Mouse (Mus musculus) myocyte (in vitro differentiated cells): ENCODE measurements at regions not wholly inside any gene's neighbourhood (a gene's known extent, or its start where the extent isn't known, plus 50 kb on each side); places are given as distances from the start of the nearest gene placed in this dataset.

Experiments
- H3K27me3 ChIP-seq: one replicate; pipeline ENCODE4 v1.6.1; 2011; ENCODE audit not compliant: control insufficient read depth, insufficient read depth, insufficient read length
- H3K36me3 ChIP-seq: one replicate; pipeline ENCODE4 v1.6.1; 2011; ENCODE audit not compliant: control insufficient read depth, insufficient read depth
- H3K4me2 ChIP-seq: one replicate; pipeline ENCODE4 v1.6.1; 2011; ENCODE audit warnings: low read depth, control low read depth
- H3K4me3 ChIP-seq: one replicate; pipeline ENCODE4 v1.5.1; 2011; ENCODE audit warnings: mild to moderate bottlenecking, control low read depth, moderate library complexity
- H3K79me2 ChIP-seq: one replicate; pipeline ENCODE4 v1.6.1; 2011; ENCODE audit not compliant: control insufficient read depth, insufficient read depth
- H3ac ChIP-seq: one replicate; pipeline ENCODE4 v1.6.1; 2011; ENCODE audit not compliant: control insufficient read depth, insufficient read length
- CEBPB ChIP-seq: IDR thresholded peaks from 2 replicates; pipeline ENCODE4 v1.6.1; 2011; ENCODE audit warnings: mild to moderate bottlenecking, moderate library complexity; ENCODE audit not compliant: poor library complexity, insufficient read depth, severe bottlenecking
- E2F4 ChIP-seq: IDR thresholded peaks from one replicate; pipeline ENCODE4 v1.6.1; 2011; ENCODE audit warnings: mild to moderate bottlenecking, control low read depth, moderate library complexity; ENCODE audit not compliant: insufficient read depth
- MAX ChIP-seq: IDR thresholded peaks from one replicate; pipeline ENCODE4 v1.6.1; 2011; ENCODE audit warnings: low read depth, mild to moderate bottlenecking, control low read depth
- MYOD1 ChIP-seq, 3 experiments: IDR thresholded peaks; one replicate each; pipeline ENCODE4 v1.6.1; 2011; ENCODE audit warnings: control low read depth in 2 of 3, low read depth in 2 of 3, mild to moderate bottlenecking in 2 of 3, moderate library complexity in 1 of 3; ENCODE audit not compliant: insufficient read length in 2 of 3, control insufficient read depth in 1 of 3
- MYOG ChIP-seq, 3 experiments: IDR thresholded peaks; one replicate each; pipeline ENCODE4 v1.6.1; 2011; ENCODE audit warnings: control low read depth in 2 of 3, low read depth in 2 of 3, mild to moderate bottlenecking in 2 of 3; ENCODE audit not compliant: insufficient read length in 2 of 3, control insufficient read depth in 1 of 3, insufficient read depth in 1 of 3
- POLR2A ChIP-seq: IDR thresholded peaks from one replicate; pipeline ENCODE4 v1.6.1; 2011; ENCODE audit warnings: low read depth, mild to moderate bottlenecking, control low read depth, moderate library complexity; ENCODE audit not compliant: insufficient read length
- POLR2AphosphoS2 ChIP-seq: IDR thresholded peaks from one replicate; pipeline ENCODE4 v1.6.1; 2011; ENCODE audit warnings: low read depth, control low read depth; ENCODE audit not compliant: insufficient read length
- REST ChIP-seq: IDR thresholded peaks from one replicate; pipeline ENCODE4 v1.6.1; 2011; ENCODE audit warnings: mild to moderate bottlenecking, control low read depth, moderate library complexity; ENCODE audit not compliant: insufficient read depth, insufficient read length
- SRF ChIP-seq: IDR thresholded peaks from one replicate; pipeline ENCODE4 v1.6.1; 2011; ENCODE audit warnings: low read depth; ENCODE audit not compliant: control insufficient read depth, insufficient read length
- TCF12 ChIP-seq: IDR thresholded peaks from one replicate; pipeline ENCODE4 v1.6.1; 2011; ENCODE audit warnings: mild to moderate bottlenecking, control low read depth; ENCODE audit not compliant: poor library complexity, insufficient read depth, severe bottlenecking
- TCF3 ChIP-seq: IDR thresholded peaks from one replicate; pipeline ENCODE4 v1.6.1; 2011; ENCODE audit warnings: low read depth, control low read depth; ENCODE audit not compliant: insufficient read length
- USF1 ChIP-seq: IDR thresholded peaks from one replicate; pipeline ENCODE4 v1.6.1; 2011; ENCODE audit warnings: low read depth, mild to moderate bottlenecking, control low read depth, moderate library complexity

- no peak overlapping the region for H3K4me2 ChIP-seq
- TF ChIP-seq POLR2AphosphoS2 (no peak), MYOD1 (IDR thresholded peaks at IDR 0.05; ENCODE audit: control insufficient read depth in 1 of 3, insufficient read length in 2 of 3, low read depth in 2 of 3) (no peak), E2F4 (no peak), CEBPB (no peak), MAX (no peak), SRF (no peak), TCF12 (no peak), TCF3 (no peak), POLR2A (no peak), MYOG (IDR thresholded peaks at IDR 0.05; ENCODE audit: control insufficient read depth in 1 of 3, insufficient read depth in 1 of 3, insufficient read length in 2 of 3, low read depth in 2 of 3) (no peak), USF1 (no peak), REST (no peak)
- no peaks in the 10 kb centered on the region for H3K79me2 ChIP-seq
- H3ac ChIP-seq: no peak overlapping the region
- H3K27me3 ChIP-seq: no peaks in the 10 kb centered on the region
- no peak overlapping the region for H3K4me3 ChIP-seq
- H3K36me3 ChIP-seq: no peaks in the 10 kb centered on the region
These were observed 579.7 kb upstream of the Id2 start for GRCm38 (mm10) chr12:25676631-25677030.

- Histone ChIP-seq H3ac (no peak overlapping the region), H3K79me2 (no peaks in the 10 kb centered on the region), H3K4me2 (no peak overlapping the region), H3K27me3 (no peaks in the 10 kb centered on the region), H3K4me3 (no peak overlapping the region), H3K36me3 (no peaks in the 10 kb centered on the region)
- no peak for TF ChIP-seq MYOG (IDR thresholded peaks at IDR 0.05; ENCODE audit: control insufficient read depth in 1 of 3, insufficient read depth in 1 of 3, insufficient read length in 2 of 3, low read depth in 2 of 3)
- no peak for TF ChIP-seq MYOD1 (IDR thresholded peaks at IDR 0.05; ENCODE audit: control insufficient read depth in 1 of 3, insufficient read length in 2 of 3, low read depth in 2 of 3)
- no peak for TF ChIP-seq POLR2A
- TF ChIP-seq SRF: no peak
- TF ChIP-seq E2F4: no peak
- no peak for TF ChIP-seq TCF12
These were observed 571.4 kb upstream of the Id2 start for GRCm38 (mm10) chr12:25668336-25668735.

- Histone ChIP-seq H3K4me2 (no peak overlapping the region), H3K36me3 (no peaks in the 10 kb centered on the region), H3K79me2 (no peaks in the 10 kb centered on the region), H3ac (no peak overlapping the region), H3K27me3 (no peaks in the 10 kb centered on the region), H3K4me3 (no peak overlapping the region)
- TF ChIP-seq MYOD1 (IDR thresholded peaks at IDR 0.05; ENCODE audit: control insufficient read depth in 1 of 3, insufficient read length in 2 of 3, low read depth in 2 of 3) (no peak), POLR2A (no peak), POLR2AphosphoS2 (no peak), TCF3 (no peak), CEBPB (no peak), E2F4 (no peak), TCF12 (no peak), REST (no peak), SRF (no peak), USF1 (no peak), MAX (no peak), MYOG (IDR thresholded peaks at IDR 0.05; ENCODE audit: control insufficient read depth in 1 of 3, insufficient read depth in 1 of 3, insufficient read length in 2 of 3, low read depth in 2 of 3) (no peak)
These were observed 557.5 kb upstream of the Id2 start for GRCm38 (mm10) chr12:25654456-25654855.

- Histone ChIP-seq H3K4me3 (no peak overlapping the region), H3K4me2 (no peak overlapping the region), H3K27me3 (no peaks in the 10 kb centered on the region), H3K79me2 (no peaks in the 10 kb centered on the region), H3K36me3 (no peaks in the 10 kb centered on the region), H3ac (no peak overlapping the region)
- TF ChIP-seq TCF12 (no peak), USF1 (no peak), REST (no peak), MYOG (IDR thresholded peaks at IDR 0.05; ENCODE audit: control insufficient read depth in 1 of 3, insufficient read depth in 1 of 3, insufficient read length in 2 of 3, low read depth in 2 of 3) (no peak), POLR2A (no peak), TCF3 (no peak), MAX (no peak), SRF (no peak), MYOD1 (IDR thresholded peaks at IDR 0.05; ENCODE audit: control insufficient read depth in 1 of 3, insufficient read length in 2 of 3, low read depth in 2 of 3) (no peak), E2F4 (no peak), CEBPB (no peak), POLR2AphosphoS2 (no peak)
These were observed 553.3 kb upstream of the Id2 start for GRCm38 (mm10) chr12:25650237-25650636.
